Mouse (Mus musculus) thymus, postnatal 0 days (tissue): ENCODE data around the gene Maml1. TPM values are rescaled to one million over a fixed set of nuclear protein-coding genes. Genes with fewer than 3 reads are reported as not detected.
A peak's percentile ranks its signal among the peaks of the same experiment; 100 is the strongest.

Source experiments
- DNase-seq: peaks from one replicate; pipeline ENCODE4 v3.0.0-alpha.2; 2015; ENCODE audit warnings: low spot score
- polyA plus RNA-seq: library from polyadenylated mRNA; unstranded; fragments of >200 nt; fragmentation: Nextera tagmentation; extraction: Ambion mirVana; gene quantifications from 2 replicates; pipeline ENCODE4 v1.2.1, GENCODE M21; 2015

The Maml1 gene
- polyA plus RNA-seq, 1 experiment from 2014 or later: 5.3 TPM

DNA sequence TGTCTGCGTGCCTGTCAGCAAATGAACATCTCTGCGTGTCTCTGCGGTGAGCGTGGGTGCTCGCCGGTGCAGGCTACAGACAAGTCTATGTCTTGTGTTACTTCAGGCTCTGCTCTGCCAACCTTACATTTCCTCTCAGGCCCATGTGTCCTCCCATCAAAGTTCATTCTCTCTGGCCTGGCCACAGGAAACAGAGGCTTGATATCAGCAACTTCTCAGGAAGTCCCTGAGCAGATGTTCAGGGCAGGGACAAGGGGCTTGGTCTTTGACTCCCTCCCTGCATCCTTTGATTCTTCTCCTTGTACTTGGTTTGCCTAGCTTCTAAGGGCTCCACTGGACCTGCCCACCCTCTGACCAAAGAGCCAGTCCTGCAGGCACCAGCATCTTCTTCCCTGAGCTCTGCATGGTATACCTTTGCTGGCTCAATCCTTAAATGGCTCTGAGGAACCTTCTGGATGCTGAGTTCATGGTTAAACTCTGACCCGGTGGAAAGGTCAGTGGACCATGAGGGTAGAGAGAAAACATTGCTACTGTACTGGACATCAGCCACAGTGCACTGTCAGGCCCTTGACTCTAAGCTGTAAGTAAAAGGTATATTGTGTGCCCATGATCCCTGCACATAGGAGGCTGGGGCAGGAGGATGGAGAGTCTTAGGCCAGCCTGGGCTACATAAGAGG, 51.7 kb downstream of the Maml1 start:
- no peak for DNase-seq

DNA sequence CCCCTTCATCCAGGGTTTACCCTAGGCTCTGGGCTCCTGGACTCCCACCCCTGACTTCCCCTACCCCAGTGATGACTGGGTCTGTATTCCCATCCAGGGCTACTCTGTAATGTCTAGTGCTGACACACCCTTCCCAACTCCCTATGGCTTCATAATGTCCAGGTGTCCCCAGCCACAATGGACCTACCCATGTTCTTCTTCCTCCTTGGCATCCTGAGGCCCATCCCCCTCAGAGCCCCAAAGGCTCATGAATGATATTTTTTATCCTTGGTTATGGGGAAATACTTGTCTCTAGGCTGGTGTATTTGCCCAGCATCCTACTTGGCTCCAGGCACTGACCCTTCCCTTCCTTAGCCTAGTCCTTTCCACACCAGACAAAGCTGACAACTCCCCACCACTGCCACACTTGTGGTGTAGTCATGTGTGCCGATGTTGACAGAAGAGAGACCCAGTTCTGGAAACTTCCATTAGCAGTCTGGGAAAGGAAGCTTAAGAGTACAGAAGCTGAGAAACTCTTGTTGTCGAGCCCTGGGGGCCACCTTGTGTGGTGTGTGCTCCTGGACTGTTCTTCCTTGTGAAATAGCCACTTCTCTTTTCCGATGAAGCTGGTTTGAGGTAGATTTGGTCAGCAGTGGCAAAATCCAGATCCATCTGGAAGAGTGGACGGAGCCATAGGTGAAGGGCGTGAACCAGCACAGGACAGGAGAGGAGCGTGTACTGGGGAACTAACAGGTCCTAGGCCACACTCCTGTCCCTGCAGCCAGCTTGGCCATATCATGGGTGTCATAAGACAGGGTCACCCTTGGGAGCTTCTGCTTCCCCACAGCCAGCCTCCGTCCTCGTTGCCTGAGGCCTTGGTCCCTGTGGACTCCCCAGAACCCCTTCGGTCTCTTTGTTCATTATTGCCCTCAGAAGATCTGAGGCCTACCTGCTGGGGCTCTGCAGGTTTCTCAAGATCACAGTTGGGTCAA, 53.0 kb downstream of the Maml1 start:
- DNase-seq: no peak

DNA sequence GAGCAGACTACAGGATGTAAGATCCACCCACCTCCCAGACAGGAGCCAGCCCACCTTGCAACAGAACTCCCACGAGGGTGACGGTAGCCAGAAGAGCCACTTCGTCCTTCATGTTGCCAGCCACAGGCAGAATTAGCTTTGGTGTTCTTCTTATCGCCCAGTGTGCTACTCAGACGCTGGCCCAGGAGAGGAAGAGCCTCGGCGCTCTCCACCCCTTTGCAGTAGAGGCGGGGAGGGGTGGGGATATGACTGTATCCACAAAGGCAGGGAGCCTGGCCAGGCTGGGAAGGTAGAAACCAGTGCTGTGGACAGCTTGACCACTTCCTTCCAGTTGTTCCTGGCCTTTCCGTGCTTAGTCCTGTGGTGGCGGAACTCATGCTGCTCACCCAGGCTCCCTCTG, 53.8 kb downstream of the Maml1 start, which contains the start of gene Ltc4s:
Ltc4s (minus strand) TSS at position 293 of the 400 bp plus-strand sequence.
- no peak for DNase-seq

DNA sequence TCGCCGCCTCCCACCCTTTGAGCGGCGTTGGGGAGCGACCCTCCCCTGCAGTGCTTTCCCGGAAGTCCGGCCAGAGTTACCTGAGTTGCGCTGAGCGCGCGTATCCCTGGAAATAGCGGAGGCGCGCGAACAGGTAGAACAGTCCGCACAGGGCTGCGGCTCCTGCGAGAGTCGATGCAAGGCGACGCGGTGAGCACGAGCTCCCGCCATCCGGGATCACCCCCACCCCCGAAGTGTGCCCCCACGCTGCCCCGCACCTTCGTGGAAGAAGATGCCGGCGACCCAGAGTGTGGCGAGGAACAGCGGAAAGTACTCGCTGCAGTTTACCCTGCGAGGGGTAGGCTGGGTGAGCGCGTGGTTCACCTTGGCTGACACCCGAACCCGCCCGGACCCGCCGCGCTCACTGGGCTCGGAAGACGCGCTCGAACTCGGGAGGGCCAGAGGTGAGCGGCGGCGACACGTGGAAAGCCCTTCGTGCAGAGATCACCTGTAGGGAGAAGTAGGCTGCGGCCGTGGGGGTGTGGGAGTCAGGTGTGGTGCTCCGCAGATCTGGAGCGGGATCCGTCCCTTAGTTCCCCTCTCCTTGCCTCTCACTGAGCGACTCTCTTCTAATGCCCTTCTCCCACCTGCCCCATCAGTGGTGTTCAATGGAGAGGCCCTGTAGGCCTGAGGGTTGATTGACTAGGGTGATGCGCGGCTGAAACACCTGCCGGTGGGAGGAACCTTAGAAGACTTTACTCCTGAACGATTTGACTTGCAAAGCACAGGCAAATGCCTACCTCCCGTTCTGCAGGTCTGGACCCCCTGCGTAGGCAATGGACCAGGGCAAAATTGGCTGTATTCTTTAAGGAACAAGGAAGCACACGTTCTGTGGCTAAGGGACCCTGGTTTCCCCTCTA, 54.9 kb downstream of the Maml1 start:
- DNase-seq: no peak

DNA sequence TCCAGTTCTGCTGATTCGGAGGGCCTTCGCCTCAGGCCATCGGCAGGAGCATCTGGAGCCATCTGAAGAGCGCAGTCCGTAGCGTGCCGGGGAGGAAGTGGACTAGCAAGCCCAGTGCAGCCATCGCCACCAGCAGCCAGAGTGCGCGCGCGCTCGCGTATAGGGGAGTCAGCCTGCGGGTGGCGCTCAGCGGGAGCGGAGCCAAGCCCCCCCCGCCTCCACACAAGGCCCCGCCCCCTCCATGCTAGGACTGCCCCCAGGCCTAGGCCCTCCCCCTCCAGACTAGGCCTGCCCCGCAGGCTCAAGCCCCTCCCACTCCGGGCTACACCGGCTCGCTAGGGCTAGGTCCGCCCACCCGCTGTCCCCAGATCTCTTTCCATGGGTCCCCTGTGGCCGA, 55.6 kb downstream of the Maml1 start:
- peak; percentile 94 for DNase-seq

DNA sequence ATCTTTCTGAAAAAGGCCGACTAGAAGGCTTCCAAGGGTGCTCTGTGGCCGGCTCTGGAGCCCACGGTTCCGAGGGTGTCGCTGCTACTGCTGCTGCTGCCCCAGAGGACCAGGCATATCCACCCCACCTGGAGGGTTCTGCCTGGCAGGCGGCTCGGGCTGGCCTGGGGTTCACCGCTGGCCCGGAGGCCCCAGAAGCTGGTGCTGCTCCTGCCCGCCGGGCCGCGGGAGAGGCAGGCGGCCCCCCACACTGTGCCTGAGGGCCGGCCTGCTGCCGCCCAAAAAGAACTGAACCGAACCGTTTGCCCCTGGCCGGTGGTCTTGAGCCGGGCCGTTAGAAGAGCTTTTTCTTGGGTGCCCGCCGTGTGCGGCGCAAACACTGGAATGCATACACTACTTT, 57.5 kb downstream of the Maml1 start:
- DNase-seq: no peak

DNA sequence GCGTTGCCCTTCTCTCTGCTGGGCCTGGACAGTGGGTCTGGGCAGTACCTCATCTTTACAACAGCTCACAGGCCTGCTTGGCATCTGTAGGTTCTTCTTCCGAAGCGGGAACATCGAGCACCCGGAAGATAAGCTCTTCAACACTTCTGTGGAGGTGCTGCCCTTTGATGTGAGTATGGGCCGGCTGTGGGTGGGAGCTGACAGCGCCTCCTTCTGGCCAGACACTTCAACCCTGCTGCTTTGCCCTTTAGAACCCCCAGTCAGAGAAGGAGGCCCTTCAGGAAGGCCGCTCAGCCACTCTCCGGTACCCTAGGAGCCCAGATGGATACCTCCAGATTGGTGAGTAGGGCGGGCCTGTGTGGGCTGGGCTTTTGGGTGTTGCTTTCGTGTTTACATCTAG, 58.1 kb downstream of the Maml1 start:
- no peak for DNase-seq

- no peak for DNase-seq
These were observed 59.1 kb downstream of the Maml1 start for GRCm38 (mm10) chr11:50233022-50233421.

DNA sequence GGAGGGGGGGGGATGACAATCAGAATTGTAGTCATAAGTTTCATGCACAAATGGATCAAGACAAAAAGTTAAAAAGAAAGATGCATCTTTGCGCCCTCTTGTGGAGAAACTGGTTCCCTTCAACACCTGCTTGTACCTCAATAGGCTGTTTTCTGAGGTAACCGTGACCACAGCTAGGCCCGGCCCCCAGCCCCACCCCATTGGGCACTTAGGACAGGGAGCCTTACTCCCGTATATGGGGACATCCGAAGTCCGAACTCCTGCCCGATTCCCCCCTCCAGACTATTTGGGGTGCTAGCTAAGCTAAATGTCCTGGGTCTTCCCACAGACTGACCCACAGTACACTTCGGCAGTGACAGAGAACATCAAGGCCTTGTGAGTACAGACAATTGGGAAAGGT, 60.7 kb downstream of the Maml1 start:
- peak; percentile 77 for DNase-seq

- DNase-seq: no peak
These were observed 61.4 kb downstream of the Maml1 start for GRCm38 (mm10) chr11:50230481-50231304.

DNA sequence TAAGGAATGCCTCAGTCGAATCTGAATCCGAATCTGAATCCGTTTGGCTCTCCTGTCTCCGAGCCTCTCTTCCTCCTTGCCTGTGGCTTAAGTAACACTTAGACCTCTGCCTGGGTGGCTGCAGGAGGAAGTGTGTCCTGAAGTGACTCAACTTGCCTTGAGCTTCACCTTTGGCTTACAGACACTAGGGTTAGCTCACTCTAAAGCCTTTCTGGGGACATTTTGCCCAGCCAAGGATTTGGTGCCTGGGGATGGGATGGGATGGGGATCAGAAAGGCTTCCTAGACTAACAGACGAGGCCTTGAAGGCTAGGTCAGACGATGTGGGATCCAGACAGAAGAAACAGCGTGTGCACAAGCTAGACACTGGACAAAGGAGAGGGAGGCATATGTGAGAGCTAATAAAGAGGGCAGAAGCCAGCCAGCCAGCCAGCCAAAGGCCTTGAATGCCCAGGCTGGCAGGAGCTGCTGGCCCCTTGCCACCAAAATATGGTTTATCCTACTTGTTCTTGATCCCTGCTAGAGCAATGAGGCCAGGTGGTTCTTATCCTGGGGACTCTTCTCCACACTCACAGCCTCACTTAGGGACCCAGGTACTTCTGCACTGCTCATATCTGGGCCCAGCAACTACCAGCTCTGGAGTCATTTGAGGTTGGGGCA, 62.7 kb downstream of the Maml1 start:
- DNase-seq: no peak

- DNase-seq: no peak
These were observed 63.3 kb downstream of the Maml1 start for GRCm38 (mm10) chr11:50228772-50229171.

DNA sequence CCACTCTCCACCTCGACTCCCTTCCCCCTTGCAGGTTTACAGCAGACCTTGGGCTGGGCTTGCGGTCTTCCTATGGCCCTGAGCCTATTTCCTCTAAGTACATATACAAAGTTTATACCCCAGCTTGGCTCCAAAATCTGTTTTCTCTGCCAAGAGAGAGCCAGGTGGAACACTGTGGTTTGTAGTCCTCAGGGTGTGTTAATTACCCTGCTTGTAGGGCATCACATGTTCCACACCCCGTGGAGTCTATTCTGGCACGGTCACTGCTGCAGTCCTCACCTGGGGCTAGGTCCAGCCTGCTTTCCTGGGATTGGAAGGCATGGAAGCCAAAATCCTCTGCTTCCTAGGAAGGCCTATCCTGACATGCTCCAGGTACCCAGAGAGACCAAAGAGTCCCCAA, 64.4 kb downstream of the Maml1 start:
- DNase-seq: no peak

- DNase-seq: no peak
These were observed 64.9 kb downstream of the Maml1 start for GRCm38 (mm10) chr11:50227226-50227625.

DNA sequence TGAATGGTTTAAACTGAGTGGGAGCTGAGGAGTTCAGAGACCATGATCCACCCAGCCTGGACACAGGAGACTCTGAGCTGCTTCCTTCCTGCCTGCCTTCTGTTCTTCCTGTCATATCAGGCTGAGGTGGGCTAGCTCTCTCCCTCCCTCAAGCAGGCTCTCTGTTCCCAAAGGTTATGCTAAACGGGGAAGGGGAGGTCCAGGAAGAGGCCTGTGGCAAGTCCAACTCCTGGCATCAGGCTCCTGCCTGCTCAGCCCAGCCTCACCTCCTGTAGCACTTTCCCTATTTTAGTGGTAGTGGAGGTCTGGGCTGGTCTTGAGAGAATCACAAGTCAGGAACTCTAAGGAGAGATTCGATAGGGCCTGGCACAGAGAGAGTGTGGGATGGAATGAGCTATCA, 65.7 kb downstream of the Maml1 start:
- DNase-seq: no peak

GRCm38 (mm10) chr11:50225611-50226378, 66.3 kb downstream of the Maml1 start:
- DNase-seq: peak; percentile 37

GRCm38 (mm10) chr11:50224671-50225530, 67.2 kb downstream of the Maml1 start:
- DNase-seq: peak; percentile 53
